Mouse (Mus musculus) CD4-positive helper T cell, adult 2 months (primary cell): ENCODE data around the gene Sned1.

ENCODE experiments used
- DNase-seq: peaks from one replicate; pipeline ENCODE4 v3.0.0-alpha.2; 2012; ENCODE audit warnings: low read depth, missing footprints, low spot score

Gene Sned1

GRCm38 (mm10) chr1:93305581-93306337 is 70.1 kb downstream of the Sned1 start, which contains the start of gene Mterf4:
Gene Mterf4 (minus strand): TSS chr1:93305915.
- DNase-seq, result peak; percentile 86

GRCm38 (mm10) chr1:93323973-93324372 is 88.3 kb downstream of the Sned1 start:
- no peak for DNase-seq

GRCm38 (mm10) chr1:93326446-93326845 is 90.8 kb downstream of the Sned1 start:
- no peak for DNase-seq

- DNase-seq, result no peak
Observed at GRCm38 (mm10) chr1:93334621-93335020, 99.0 kb downstream of the Sned1 start.

GRCm38 (mm10) chr1:93342648-93343503 is 107.2 kb downstream of the Sned1 start, which contains the start of the genes Ppp1r7 and Pask:
Gene Ppp1r7 (plus strand): TSS chr1:93342854.
Gene Pask (minus strand): TSS chr1:93343482.
- DNase-seq, result peak; percentile 96

GRCm38 (mm10) chr1:93343504-93344047 is 107.9 kb downstream of the Sned1 start:
- DNase-seq, result peak; percentile 95

GRCm38 (mm10) chr1:93347176-93347575 is 111.5 kb downstream of the Sned1 start:
- no peak for DNase-seq

GRCm38 (mm10) chr1:93349701-93350100 is 114.1 kb downstream of the Sned1 start:
- DNase-seq, result no peak
